Mouse (Mus musculus): ENCODE data around the gene Rpl27a. TPM values are rescaled to one million over a fixed set of nuclear protein-coding genes. Genes with fewer than 3 reads are reported as not detected.

Gene Rpl27a
- total RNA-seq, 2 experiments from 2014 or later: 80.7 to 81.0 TPM

GRCm38 (mm10) chr7:109524763-109525162 is 5.8 kb downstream of the Rpl27a start:
- no peak for DNase-seq (ENCODE audit: low spot score)

GRCm38 (mm10) chr7:109525740-109526663 is 7.1 kb downstream of the Rpl27a start:
- DNase-seq (ENCODE audit: low spot score): no peak

GRCm38 (mm10) chr7:109527536-109527935 is 8.6 kb downstream of the Rpl27a start:
- no peak for DNase-seq (ENCODE audit: low spot score)

GRCm38 (mm10) chr7:109528356-109528755 is 9.4 kb downstream of the Rpl27a start:
- DNase-seq (ENCODE audit: low spot score): peak; percentile 67

GRCm38 (mm10) chr7:109529741-109530140 is 10.8 kb downstream of the Rpl27a start:
- no peak for DNase-seq (ENCODE audit: low spot score)

DNA sequence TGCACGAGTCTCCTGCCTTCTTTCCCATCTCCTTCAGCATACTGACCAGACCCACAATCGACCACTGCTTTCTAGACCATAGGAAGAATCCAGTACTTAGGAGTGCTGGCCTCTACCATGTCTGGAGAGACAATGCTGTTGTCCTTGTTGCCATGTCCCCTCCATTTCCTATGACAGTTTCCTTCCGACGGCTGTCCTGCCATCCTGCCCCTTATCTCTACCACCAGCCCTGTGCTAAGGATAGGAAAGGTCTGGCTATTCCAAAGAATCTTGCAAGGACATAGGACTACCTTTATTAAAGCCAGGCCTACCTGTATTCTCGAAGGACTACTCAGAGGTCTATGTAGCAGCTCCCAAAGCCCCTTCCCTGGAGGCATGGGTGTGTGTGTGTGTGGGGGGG is 12.6 kb downstream of the Rpl27a start:
- DNase-seq (ENCODE audit: low spot score): no peak

- no peak for DNase-seq (ENCODE audit: low spot score)
Measured at GRCm38 (mm10) chr7:109532691-109533090, 13.7 kb downstream of the Rpl27a start.

DNA sequence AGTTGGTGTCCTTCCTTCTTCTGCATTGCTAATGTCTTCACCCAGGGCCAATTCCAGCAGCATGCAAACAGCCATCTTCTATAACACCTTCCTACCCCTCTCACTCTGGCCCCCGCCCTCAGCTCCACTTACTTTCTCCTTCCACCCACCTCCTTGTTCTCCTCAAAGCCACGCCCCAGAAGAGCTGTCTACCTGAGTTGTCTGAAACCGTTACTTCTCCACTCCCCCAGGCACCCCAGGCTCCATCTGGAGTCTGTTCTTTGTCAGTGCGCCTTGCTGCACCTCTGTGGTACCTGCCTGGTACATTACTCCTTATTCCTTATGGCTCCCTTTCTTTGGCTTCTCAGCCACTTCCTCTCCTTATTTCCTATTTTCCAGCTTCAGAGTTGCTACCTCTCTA is 14.2 kb downstream of the Rpl27a start:
- no peak for DNase-seq (ENCODE audit: low spot score)

GRCm38 (mm10) chr7:109533888-109534287 is 14.9 kb downstream of the Rpl27a start:
- DNase-seq (ENCODE audit: low spot score): no peak

DNA sequence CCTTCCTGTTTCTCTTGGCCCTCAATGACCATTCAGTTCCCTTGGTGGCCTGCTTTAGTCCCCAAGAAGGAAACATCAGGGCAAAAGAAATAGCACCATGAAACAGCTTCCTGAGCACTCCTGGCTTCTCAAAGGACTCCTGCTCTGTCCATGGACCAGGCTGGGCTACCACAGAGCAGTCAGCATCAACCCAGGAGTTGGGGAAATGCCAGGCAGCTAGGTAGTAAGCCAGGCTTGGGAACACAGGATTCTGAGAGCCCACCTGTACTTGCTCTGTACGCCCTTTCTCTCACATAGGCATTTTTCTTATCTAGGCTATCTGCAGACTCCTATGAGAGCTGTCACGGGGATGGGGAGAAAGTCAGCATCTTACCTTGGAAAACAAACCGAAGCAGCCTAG is 16.0 kb downstream of the Rpl27a start:
- DNase-seq (ENCODE audit: low spot score): no peak

DNA sequence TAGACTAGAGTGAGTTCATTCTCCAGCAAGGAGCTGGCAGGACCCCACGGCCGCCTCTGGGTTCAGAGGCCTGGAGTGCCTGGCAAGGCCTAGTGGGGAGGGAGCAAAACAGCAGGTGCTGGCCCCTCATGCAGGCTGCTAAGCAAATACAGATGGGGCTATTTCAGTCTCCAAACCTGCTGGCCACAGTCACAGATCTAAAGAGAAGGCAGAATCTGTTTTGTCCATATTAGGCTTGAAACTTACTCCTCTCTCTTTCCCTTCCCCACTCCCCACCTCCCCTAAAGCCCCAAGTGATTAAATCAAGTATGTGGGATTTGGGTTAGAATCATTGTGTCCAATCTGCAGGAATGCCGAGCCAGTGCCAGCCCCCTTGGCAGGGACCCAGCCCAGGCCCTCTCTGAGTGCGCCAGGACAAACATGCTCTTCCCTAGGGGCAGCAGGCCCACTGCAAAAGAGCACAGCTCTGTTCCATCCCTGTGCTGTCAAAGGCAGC is 17.6 kb downstream of the Rpl27a start:
- DNase-seq (ENCODE audit: low spot score): peak; percentile 72

- no peak for DNase-seq (ENCODE audit: low spot score)
Measured at GRCm38 (mm10) chr7:109540902-109541301, 22.0 kb downstream of the Rpl27a start.

GRCm38 (mm10) chr7:109541609-109542363 is 22.8 kb downstream of the Rpl27a start:
- DNase-seq (ENCODE audit: low spot score): no peak

- no peak for DNase-seq (ENCODE audit: low spot score)
Measured at GRCm38 (mm10) chr7:109542364-109542628, 23.3 kb downstream of the Rpl27a start.

DNA sequence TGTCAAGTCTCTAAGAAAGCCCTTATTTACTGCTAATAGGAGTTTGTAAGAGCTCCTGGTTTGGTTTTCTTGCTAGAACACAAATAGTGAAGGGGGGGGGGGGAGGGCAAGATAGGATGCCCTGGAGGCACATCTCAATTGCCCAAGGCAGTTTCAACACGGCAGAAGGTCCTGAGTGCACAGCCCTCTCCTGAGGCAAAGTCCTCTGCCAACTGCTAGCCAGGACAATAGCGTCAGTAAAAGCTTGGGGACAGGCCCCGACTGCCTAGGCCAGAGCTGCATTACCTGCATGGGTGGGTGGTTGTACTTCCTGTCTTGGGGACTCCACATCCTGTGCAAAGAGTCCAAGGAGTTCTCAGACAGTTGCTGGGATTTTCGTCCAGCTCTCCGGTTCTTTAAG is 25.8 kb downstream of the Rpl27a start:
- DNase-seq (ENCODE audit: low spot score): no peak

GRCm38 (mm10) chr7:109545255-109545993 is 26.5 kb downstream of the Rpl27a start:
- DNase-seq (ENCODE audit: low spot score): peak; percentile 48

DNA sequence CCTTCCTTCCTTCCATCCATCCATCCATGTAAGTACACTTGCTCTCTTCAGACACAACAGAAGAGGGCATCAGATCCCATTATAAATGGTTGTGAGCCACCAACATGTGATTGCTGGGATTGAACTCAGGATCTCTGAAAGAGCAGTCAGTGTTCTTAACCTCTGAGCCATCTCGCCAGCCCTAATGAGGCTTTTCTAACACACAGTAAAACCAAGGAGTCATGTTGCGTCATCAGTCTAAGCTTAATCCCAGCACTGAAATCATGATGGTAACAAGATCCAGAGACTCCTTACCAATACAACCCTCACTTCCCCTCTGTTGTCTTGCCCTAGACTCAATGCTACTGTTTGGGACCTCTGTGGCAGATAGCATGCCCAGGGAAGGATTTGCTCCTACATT is 27.2 kb downstream of the Rpl27a start:
- no peak for DNase-seq (ENCODE audit: low spot score)

- DNase-seq (ENCODE audit: low spot score): no peak
Measured at GRCm38 (mm10) chr7:109546726-109547125, 27.8 kb downstream of the Rpl27a start.

DNA sequence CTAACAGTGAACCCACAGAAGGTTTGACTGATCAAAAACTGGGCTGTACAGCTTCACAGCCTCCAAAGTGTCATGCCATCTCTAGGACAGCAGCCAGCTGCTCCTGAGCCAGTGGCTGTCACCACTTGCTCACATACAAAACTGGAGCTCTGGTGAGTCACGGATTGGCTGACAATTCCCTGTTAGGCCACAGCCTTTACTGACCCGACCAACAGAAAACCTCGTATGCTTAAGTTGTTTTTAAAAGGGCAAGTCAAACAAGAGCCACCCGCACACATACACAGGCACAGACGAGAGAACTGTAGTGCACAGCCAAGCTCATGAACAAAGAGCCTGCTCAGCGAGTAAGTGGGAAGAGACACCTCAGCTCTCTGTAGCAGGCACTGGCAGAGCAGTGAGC is 40.6 kb downstream of the Rpl27a start:
- DNase-seq (ENCODE audit: low spot score): peak; percentile 49

DNA sequence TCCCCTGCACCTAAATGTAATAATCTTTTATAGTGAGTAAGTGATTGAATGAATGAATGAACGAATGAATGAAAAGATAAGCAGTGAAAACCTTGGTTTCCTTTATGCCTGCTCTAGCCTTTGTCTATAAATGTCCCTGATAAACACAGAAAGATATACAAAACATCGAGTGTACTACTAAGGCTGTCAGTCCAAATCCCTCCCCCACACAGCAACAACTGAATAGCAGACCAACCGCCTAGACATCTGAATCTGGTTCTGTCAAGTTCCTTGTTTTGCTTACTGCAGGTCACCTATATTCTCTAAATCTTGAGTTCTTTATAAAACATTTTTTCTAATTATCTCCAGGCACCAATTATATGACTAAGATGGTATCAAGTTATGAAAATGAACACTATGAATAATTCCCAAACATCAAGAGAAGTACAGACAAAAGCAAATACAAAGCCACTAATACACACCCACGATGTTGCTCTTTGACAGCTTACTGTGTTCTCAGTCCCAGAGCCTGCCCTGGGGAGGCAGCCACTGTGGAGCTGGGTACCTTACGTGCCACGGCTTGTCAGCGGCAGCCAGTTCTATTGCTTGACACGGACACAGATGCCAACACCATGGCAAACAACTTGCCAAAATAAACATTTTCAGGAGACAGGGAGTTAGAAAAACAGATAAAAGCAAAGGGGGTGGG is 42.7 kb downstream of the Rpl27a start:
- DNase-seq (ENCODE audit: low spot score): no peak

GRCm38 (mm10) chr7:109562154-109562599 is 43.2 kb downstream of the Rpl27a start:
- no peak for DNase-seq (ENCODE audit: low spot score)
